ENCODE assay signal across 12 mouse cellular contexts in the genomic region with DNA sequence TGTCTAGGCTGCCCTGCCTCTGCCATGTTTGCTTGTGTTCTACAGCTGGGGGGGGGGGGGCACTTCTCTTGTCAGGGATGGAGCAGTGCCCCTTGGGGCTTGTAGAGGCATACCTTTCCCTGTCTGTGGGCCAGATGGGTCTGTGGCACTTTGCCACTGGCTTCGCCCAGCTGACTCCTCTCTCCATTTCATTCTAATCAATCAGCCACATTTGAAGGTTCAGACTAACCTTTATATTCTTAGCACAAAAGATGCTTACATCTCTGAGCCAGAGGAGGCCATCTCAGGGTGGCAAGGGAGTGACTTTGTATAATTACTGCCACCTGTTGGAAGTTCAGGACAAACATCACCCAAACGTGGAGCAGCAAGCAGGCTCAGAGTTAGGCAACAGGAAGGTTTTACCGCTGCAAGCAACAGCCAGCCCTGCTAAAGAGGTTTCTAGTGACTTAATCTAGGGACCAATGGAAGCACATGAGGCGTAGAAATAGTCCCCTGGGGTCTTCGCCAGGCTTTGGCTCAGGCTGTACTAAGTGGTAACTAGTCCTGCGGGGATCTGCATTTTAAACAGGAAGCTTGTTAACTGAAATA. TPM values are rescaled to one million over a fixed set of nuclear protein-coding genes. Genes with fewer than 3 reads are reported as not detected.
A peak's percentile ranks its signal among the peaks of the same experiment; 100 is the strongest.
DNase-seq lines count a peak whose midpoint lies in the region; ATAC-seq and TF ChIP-seq lines count a peak whose summit lies in the region.
"Had no signal": no experiment of that assay in that cellular context is flagged by ENCODE, and none has a peak within 500 bp of the region (broad histone marks: within the 10 kb centered on the region; RNA-seq: fewer than 3 reads in every experiment).

No protein-coding gene starts in this region.

- no peak overlapping the region for H3K4me2 ChIP-seq in embryonic facial prominence, embryonic 15.5 days (replicated peaks)
- H3K4me2 ChIP-seq: heart, embryonic 11.5 days; neural tube, embryonic 12.5 days had no signal

- H3K9me3 ChIP-seq in embryonic facial prominence, embryonic 15.5 days (replicated peaks), result no peaks in the 10 kb centered on the region
- H3K9me3 ChIP-seq: neural tube, embryonic 12.5 days had no signal

- no peak overlapping the region for H3K4me3 ChIP-seq in left cerebral cortex, adult 2 months
- no peak overlapping the region for H3K4me3 ChIP-seq in embryonic facial prominence, embryonic 15.5 days (replicated peaks)
- H3K4me3 ChIP-seq: neural tube, embryonic 12.5 days had no signal

- no peak overlapping the region for H3K9ac ChIP-seq in embryonic facial prominence, embryonic 15.5 days
- H3K9ac ChIP-seq: neural tube, embryonic 12.5 days had no signal

- 0 out of 2 replicates have a peak, but pooled peaks cover 10% of the 10 kb centered on the region for H3K4me1 ChIP-seq in embryonic facial prominence, embryonic 15.5 days
- H3K4me1 ChIP-seq: neural tube, embryonic 12.5 days had no signal

- intact Hi-C loops in left cerebral cortex, postnatal 4 days (cut with DNase I), result no loop called here
- intact Hi-C loops in left cerebral cortex, adult 2 months (cut with DNase I), result no loop called here

- peak; percentile 6 to 19 for DNase-seq in cerebellum, postnatal 10 days
- no peak for DNase-seq in cerebellum, adult 9-10 months
- peak; percentile 14 for DNase-seq in left cerebral cortex, postnatal 4 days
- DNase-seq in left cerebral cortex, adult 2 months (ENCODE audit: extremely low spot score in 1 of 2, low spot score in 2 of 2), result no peak
- DNase-seq in ES-CJ7 (ENCODE audit: low read depth, low spot score), result peak; percentile 38
- no peak for DNase-seq in right cerebral cortex, adult 2 months (ENCODE audit: low spot score in 2 of 2)
- no peak for DNase-seq in B cell, adult 2 months
- DNase-seq: lung, postnatal 14 days had no signal

- H3K36me3 ChIP-seq in embryonic facial prominence, embryonic 15.5 days, result no peaks in the 10 kb centered on the region
- H3K36me3 ChIP-seq: neural tube, embryonic 12.5 days had no signal

- H3K27ac ChIP-seq in left cerebral cortex, adult 2 months, result no peak overlapping the region
- H3K27ac ChIP-seq in embryonic facial prominence, embryonic 15.5 days (replicated peaks), result no peak overlapping the region
- H3K27ac ChIP-seq: neural tube, embryonic 12.5 days had no signal

- peak; percentile 43; the same call in 1 of the 2 replicates for ATAC-seq in embryonic facial prominence, embryonic 15.5 days (ENCODE audit: insufficient number of reproducible peaks, low FRiP score, low TSS enrichment, low read depth)
- ATAC-seq: intestine, embryonic 16.5 days had no signal

- TF ChIP-seq CTCF in left cerebral cortex, adult 2 months (IDR thresholded peaks at IDR 0.05), result no peak; the same call in none of the 2 replicates

- WGBS in embryonic facial prominence, embryonic 15.5 days, result 46% methylated on average over 6 of the region's 6 CpGs

- H3K27me3 ChIP-seq in embryonic facial prominence, embryonic 15.5 days, result peaks cover 3% of the 10 kb centered on the region; the same call in 1 of the 2 replicates
- H3K27me3 ChIP-seq: neural tube, embryonic 12.5 days had no signal

RNA-seq across cellular contexts. Expression of gene Kcnv2, which starts 9.9 kb away (rescaled TPM):
- total RNA-seq in left cerebral cortex, postnatal 4 days (2021), result under 1 TPM in 1 of 2 experiments, not detected in 1; 0.08 TPM
- total RNA-seq in left cerebral cortex, adult 2 months (2021), result not detected
- polyA plus RNA-seq in embryonic facial prominence, embryonic 15.5 days (2015; fragmentation: Nextera tagmentation; extraction: Ambion mirVana), result not detected in 2 replicates

Comparison
In these comparisons a context has a peak if more than half of its experiments do, and no peak if none do; other contexts are left out.
1. DNase-seq: peak in cerebellum, postnatal 10 days (2 of 2), left cerebral cortex, postnatal 4 days (single experiment) and ES-CJ7 (single experiment); none in cerebellum, adult 9-10 months (single experiment), left cerebral cortex, adult 2 months (0 of 2), right cerebral cortex, adult 2 months (0 of 2) and B cell, adult 2 months (0 of 2).